ENCODE assay signal across 10 mouse cellular contexts in genomic region chr14:62416742-62417134, GRCm38 (mm10). TPM values are rescaled to one million over a fixed set of nuclear protein-coding genes. Genes with fewer than 3 reads are reported as not detected.
A peak's percentile ranks its signal among the peaks of the same experiment; 100 is the strongest.
DNase-seq lines count a peak whose midpoint lies in the region; ATAC-seq lines count a peak whose summit lies in the region.
"Had no signal": no experiment of that assay in that cellular context is flagged by ENCODE, and none has a peak within 500 bp of the region (broad histone marks: within the 10 kb centered on the region; RNA-seq: fewer than 3 reads in every experiment).

No protein-coding gene starts in this region.

- 0 out of 2 replicates have a peak, but pooled peaks cover 4% of the 10 kb centered on the region for H3K4me1 ChIP-seq in hindbrain, embryonic 14.5 days (replicated peaks; ENCODE audit: control insufficient read depth, insufficient read depth, low read length)
- H3K4me1 ChIP-seq in midbrain, embryonic 12.5 days: peaks cover 23% of the 10 kb centered on the region

- H3K9ac ChIP-seq in hindbrain, embryonic 14.5 days: no peak overlapping the region
- no peak overlapping the region for H3K9ac ChIP-seq in midbrain, embryonic 12.5 days (replicated peaks)

- ATAC-seq in hindbrain, embryonic 14.5 days (ENCODE audit: low FRiP score): peak; percentile 83
- ATAC-seq in midbrain, embryonic 12.5 days (ENCODE audit: low FRiP score, low read depth): 0 out of 2 replicates have a peak, but pooled peaks have one; percentile 17
- ATAC-seq in granulocyte monocyte progenitor cell, adult 5-6 weeks (replicated peaks; ENCODE audit: poor library complexity, severe bottlenecking): no peak

- H3K27ac ChIP-seq in hindbrain, embryonic 14.5 days: peak overlapping the region; percentile 69
- peak overlapping the region; percentile 82 for H3K27ac ChIP-seq in midbrain, embryonic 12.5 days (replicated peaks)
- H3K27ac ChIP-seq: heart, adult 2 months had no signal

- H3K36me3 ChIP-seq in hindbrain, embryonic 14.5 days (replicated peaks; ENCODE audit: control insufficient read depth, insufficient read depth): no peaks in the 10 kb centered on the region
- H3K36me3 ChIP-seq in midbrain, embryonic 12.5 days: no peaks in the 10 kb centered on the region

- DNase-seq in layer of hippocampus, adult 11-12 months (ENCODE audit: low spot score): peak; percentile 42
- DNase-seq in layer of hippocampus, adult 9-10 months (ENCODE audit: low spot score): no peak
- peak; percentile 32 to 43 for DNase-seq in cerebellum, postnatal 36 days
- peak; percentile 50 for DNase-seq in hindbrain, embryonic 14.5 days (ENCODE audit: low spot score)
- DNase-seq in thymus, postnatal 0 days (ENCODE audit: low spot score): no peak
- no peak for DNase-seq in spleen, postnatal 14 days (ENCODE audit: low spot score in 2 of 2)

- no peaks in the 10 kb centered on the region for H3K9me3 ChIP-seq in hindbrain, embryonic 14.5 days (ENCODE audit: control insufficient read depth, low read length)
- peaks cover 8% of the 10 kb centered on the region; the same call in 1 of the 2 replicates for H3K9me3 ChIP-seq in midbrain, embryonic 12.5 days

- H3K4me3 ChIP-seq in hindbrain, embryonic 14.5 days (replicated peaks; ENCODE audit: low read length): no peak overlapping the region
- H3K4me3 ChIP-seq in midbrain, embryonic 12.5 days: no peak overlapping the region
- H3K4me3 ChIP-seq: heart, adult 2 months; myocyte had no signal

- 42% methylated on average over 1 of the region's 1 CpGs for WGBS in hindbrain, embryonic 14.5 days
- 47% methylated on average over 1 of the region's 1 CpGs for WGBS in midbrain, embryonic 12.5 days

- no peak overlapping the region for H3K4me2 ChIP-seq in hindbrain, embryonic 14.5 days (replicated peaks)
- no peak overlapping the region for H3K4me2 ChIP-seq in midbrain, embryonic 12.5 days (replicated peaks)

- no peaks in the 10 kb centered on the region for H3K27me3 ChIP-seq in hindbrain, embryonic 14.5 days (ENCODE audit: control insufficient read depth, insufficient read depth, low read length)
- H3K27me3 ChIP-seq in midbrain, embryonic 12.5 days: no peaks in the 10 kb centered on the region

RNA-seq across cellular contexts. Expression of gene Gucy1b2, which starts 39.4 kb away (rescaled TPM):
- polyA plus RNA-seq in hindbrain, embryonic 14.5 days (2014; fragmentation: Nextera tagmentation; extraction: Ambion mirVana): 0.41 and 0.50 TPM in 2 replicates
- 1.6 and 2.2 TPM in 2 replicates for polyA plus RNA-seq in midbrain, embryonic 12.5 days (2016; fragmentation: Nextera tagmentation; extraction: Ambion mirVana)
- not detected in 2 replicates for total RNA-seq in granulocyte monocyte progenitor cell, adult 5-6 weeks (2014; fragmentation: Nextera tagmentation)
- total RNA-seq in granulocyte monocyte progenitor cell, adult 5-6 weeks (2017): not detected in 2 replicates
- 0.08 and 0.21 TPM in 2 replicates for polyA plus RNA-seq in thymus, postnatal 0 days (2015; fragmentation: Nextera tagmentation; extraction: Ambion mirVana)
- polyA plus RNA-seq: myocyte had no signal

Comparison
In these comparisons a context has a peak if more than half of its experiments do, and no peak if none do; other contexts are left out.
1. DNase-seq: peak in layer of hippocampus, adult 11-12 months (single experiment), cerebellum, postnatal 36 days (2 of 2) and hindbrain, embryonic 14.5 days (single experiment); none in layer of hippocampus, adult 9-10 months (single experiment), thymus, postnatal 0 days (single experiment) and spleen, postnatal 14 days (0 of 2).